ENCODE assay signal across 8 mouse cellular contexts in the genomic region with DNA sequence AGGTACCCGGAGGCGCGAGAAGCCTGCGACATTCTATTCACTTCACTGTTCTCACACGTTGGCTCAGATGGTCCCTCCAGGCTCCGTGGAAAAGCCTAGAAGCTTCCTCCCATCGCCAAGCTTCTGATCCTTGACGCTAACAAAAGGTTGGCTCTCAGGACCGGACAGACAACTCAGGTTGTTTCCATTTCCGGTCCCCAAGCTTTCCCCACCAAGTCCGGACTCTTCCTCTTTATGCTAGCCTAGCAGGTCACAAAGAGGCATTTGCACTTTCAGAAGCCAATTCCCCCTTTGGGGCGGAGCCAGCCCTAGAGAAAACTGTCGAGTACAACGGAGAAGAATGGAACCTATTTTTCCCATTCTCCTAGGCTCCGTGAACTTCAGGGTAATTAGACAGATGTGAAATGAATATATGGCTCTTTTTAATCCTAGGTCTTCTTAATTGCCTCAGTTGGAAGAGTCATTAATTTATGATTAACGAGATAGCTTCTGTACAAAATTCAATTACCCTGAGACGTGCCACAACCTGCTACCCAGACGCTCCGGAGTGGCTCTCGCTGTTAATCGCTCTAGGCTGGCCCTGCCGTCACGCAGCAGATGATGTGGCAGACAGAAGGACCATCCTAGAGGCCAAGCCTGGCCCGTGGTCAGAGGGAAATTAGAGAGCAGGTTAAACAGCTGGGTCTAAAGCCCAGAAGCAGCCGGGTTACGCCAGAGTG.
DNase-seq lines count a peak whose midpoint lies in the region; ATAC-seq and TF ChIP-seq lines count a peak whose summit lies in the region.

No protein-coding gene starts in this region.

- H3K36me3 ChIP-seq in embryonic facial prominence, embryonic 15.5 days = no peaks in the 10 kb centered on the region
- no peaks in the 10 kb centered on the region for H3K36me3 ChIP-seq in heart, embryonic 14.5 days (ENCODE audit: control insufficient read depth, insufficient read depth, low read length)

- DNase-seq in cerebellum, adult 2 months = peak; percentile 16 to 28
- DNase-seq in cerebellum, adult 11 months = no peak
- DNase-seq in kidney, postnatal 10 days = peak; percentile 51
- no peak for DNase-seq in yolk sac, embryonic 10.5 days (ENCODE audit: low spot score)

- H3K9me3 ChIP-seq in embryonic facial prominence, embryonic 15.5 days (replicated peaks) = no peaks in the 10 kb centered on the region
- no peaks in the 10 kb centered on the region for H3K9me3 ChIP-seq in heart, embryonic 14.5 days (ENCODE audit: control insufficient read depth, low read length)

- no peak overlapping the region for H3K4me3 ChIP-seq in cerebellum, adult 2 months (replicated peaks; ENCODE audit: insufficient read depth, low read depth, low read length)
- no peak overlapping the region for H3K4me3 ChIP-seq in embryonic facial prominence, embryonic 15.5 days (replicated peaks)
- no peak overlapping the region for H3K4me3 ChIP-seq in heart, embryonic 14.5 days (ENCODE audit: control insufficient read depth in 1 of 2, insufficient read depth in 1 of 2, low read depth in 1 of 2, low read length in 2 of 2)

- H3K27me3 ChIP-seq in cerebellum, adult 2 months (ENCODE audit: control insufficient read depth, insufficient read depth, low read length) = no peaks in the 10 kb centered on the region; the same call in 1 of the 2 replicates
- H3K27me3 ChIP-seq in embryonic facial prominence, embryonic 15.5 days = no peaks in the 10 kb centered on the region
- H3K27me3 ChIP-seq in heart, embryonic 14.5 days (ENCODE audit: control insufficient read depth, insufficient read depth, low read length) = no peaks in the 10 kb centered on the region

- 0 out of 2 replicates have a peak, but pooled peaks have one; percentile 39 for ATAC-seq in embryonic facial prominence, embryonic 15.5 days (ENCODE audit: insufficient number of reproducible peaks, low FRiP score, low TSS enrichment, low read depth)
- ATAC-seq in heart, embryonic 14.5 days (ENCODE audit: insufficient number of reproducible peaks, insufficient read depth, low FRiP score, low read depth) = no peak
- peak; percentile 65 for ATAC-seq in megakaryocyte progenitor cell, adult 5-6 weeks (replicated peaks; ENCODE audit: poor library complexity)
- ATAC-seq in activated CD4-positive, CD25-positive, alpha-beta regulatory T cell, adult 4 months = no peak

- H3K4me1 ChIP-seq in cerebellum, adult 2 months (ENCODE audit: control insufficient read depth, insufficient read depth, low read length) = no peaks in the 10 kb centered on the region
- H3K4me1 ChIP-seq in embryonic facial prominence, embryonic 15.5 days = peaks cover 14% of the 10 kb centered on the region
- H3K4me1 ChIP-seq in heart, embryonic 14.5 days (ENCODE audit: control insufficient read depth in 2 of 2, insufficient read depth in 2 of 2, low read length in 2 of 2) = peaks cover 16 to 26% of the 10 kb centered on the region in 2 experiments

- 27% methylated on average over 26 of the region's 26 CpGs for WGBS in cerebellum, adult 2 months
- WGBS in embryonic facial prominence, embryonic 15.5 days = 31% methylated on average over 26 of the region's 26 CpGs
- 41% methylated on average over 26 of the region's 26 CpGs for WGBS in heart, embryonic 14.5 days

- TF ChIP-seq CTCF in cerebellum, adult 2 months (IDR thresholded peaks at IDR 0.05; ENCODE audit: borderline replicate concordance, insufficient read depth, low read depth, low read length) = no peak

- TF ChIP-seq POLR2A in cerebellum, adult 2 months (IDR thresholded peaks at IDR 0.05; ENCODE audit: borderline replicate concordance, insufficient read depth, low read length) = no peak

- no peak overlapping the region for H3K9ac ChIP-seq in embryonic facial prominence, embryonic 15.5 days
- 0 out of 2 replicates have a peak overlapping the region, but pooled peaks have one; percentile 36 for H3K9ac ChIP-seq in heart, embryonic 14.5 days (ENCODE audit: low read length)

- peak overlapping the region; percentile 29; the same call in 1 of the 2 replicates for H3K4me2 ChIP-seq in embryonic facial prominence, embryonic 15.5 days (replicated peaks)
- H3K4me2 ChIP-seq in heart, embryonic 14.5 days (ENCODE audit: low read length) = peak overlapping the region; percentile 44

- no peak overlapping the region for H3K27ac ChIP-seq in cerebellum, adult 2 months (ENCODE audit: insufficient read depth, low read length)
- H3K27ac ChIP-seq in embryonic facial prominence, embryonic 15.5 days (replicated peaks) = no peak overlapping the region
- no peak overlapping the region; a peak in 1 of 4 replicates for H3K27ac ChIP-seq in heart, embryonic 14.5 days (replicated peaks in 1 of 2; ENCODE audit: control insufficient read depth in 1 of 2, insufficient read depth in 1 of 2, low read depth in 2 of 2, low read length in 2 of 2)

Comparison
In these comparisons a context has a peak if more than half of its experiments do, and no peak if none do; other contexts are left out.
1. DNase-seq: peak in cerebellum, adult 2 months (2 of 2) and kidney, postnatal 10 days (single experiment); none in cerebellum, adult 11 months (single experiment) and yolk sac, embryonic 10.5 days (single experiment).
2. ATAC-seq: peak in embryonic facial prominence, embryonic 15.5 days (single experiment) and megakaryocyte progenitor cell, adult 5-6 weeks (single experiment); none in heart, embryonic 14.5 days (single experiment) and activated CD4-positive, CD25-positive, alpha-beta regulatory T cell, adult 4 months (single experiment).